In the genomic region with DNA sequence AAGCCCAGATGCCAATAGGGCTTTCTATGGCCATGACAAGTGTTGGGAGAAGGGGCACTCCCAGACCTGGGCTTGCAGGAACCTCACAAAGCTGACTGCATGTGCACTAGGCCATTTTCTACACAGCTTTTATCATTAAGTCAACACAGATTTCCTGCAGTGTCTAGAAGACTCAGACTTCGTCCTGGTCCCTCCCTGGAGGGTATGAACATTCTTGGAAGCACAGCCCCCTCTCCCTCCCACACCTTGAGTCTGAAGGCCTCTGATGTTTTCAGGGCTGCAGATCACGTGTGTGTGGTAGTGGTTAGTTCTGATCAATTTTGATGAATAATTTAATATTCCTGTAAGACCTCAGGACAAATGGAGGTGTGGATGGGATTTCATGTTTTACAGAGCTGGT, we compare ENCODE assay signal across 19 mouse cellular contexts. TPM values are rescaled to one million over a fixed set of nuclear protein-coding genes. Genes with fewer than 3 reads are reported as not detected.
A peak's percentile ranks its signal among the peaks of the same experiment; 100 is the strongest.
DNase-seq lines count a peak whose midpoint lies in the region; ATAC-seq and TF ChIP-seq lines count a peak whose summit lies in the region.
"Had no signal": no experiment of that assay in that cellular context is flagged by ENCODE, and none has a peak within 500 bp of the region (broad histone marks: within the 10 kb centered on the region; RNA-seq: fewer than 3 reads in every experiment).

No protein-coding gene starts in this region.

- TF ChIP-seq POLR2A in heart, adult 2 months (IDR thresholded peaks at IDR 0.05; ENCODE audit: insufficient read depth, low read depth, low read length), result no peak

- H3K27ac ChIP-seq in heart, embryonic 12.5 days (ENCODE audit: poor library complexity, severe bottlenecking), result no peak overlapping the region
- H3K27ac ChIP-seq in heart, adult 2 months, result no peak overlapping the region
- no peak overlapping the region for H3K27ac ChIP-seq in lung, embryonic 15.5 days
- no peak overlapping the region for H3K27ac ChIP-seq in intestine, embryonic 14.5 days (ENCODE audit: low read depth)
- H3K27ac ChIP-seq: embryonic facial prominence, embryonic 10.5 days; hindbrain, embryonic 15.5 days; limb, embryonic 15.5 days had no signal

- H3K27me3 ChIP-seq in heart, embryonic 12.5 days (replicated peaks), result peaks cover 51% of the 10 kb centered on the region
- H3K27me3 ChIP-seq in heart, adult 2 months (ENCODE audit: control insufficient read depth, insufficient read depth, low read length), result peaks cover 10% of the 10 kb centered on the region
- peaks cover 42% of the 10 kb centered on the region for H3K27me3 ChIP-seq in lung, embryonic 15.5 days
- peaks cover 36% of the 10 kb centered on the region for H3K27me3 ChIP-seq in intestine, embryonic 14.5 days (replicated peaks; ENCODE audit: control insufficient read depth, insufficient read depth, low read length)

- H3K4me3 ChIP-seq in heart, embryonic 12.5 days, result no peak overlapping the region
- H3K4me3 ChIP-seq in heart, adult 2 months, result no peak overlapping the region
- peak overlapping the region; percentile 45; the same call in 1 of the 2 replicates for H3K4me3 ChIP-seq in lung, embryonic 15.5 days
- H3K4me3 ChIP-seq in intestine, embryonic 14.5 days (ENCODE audit: low read depth, low read length), result peak overlapping the region; percentile 51; the same call in 1 of the 2 replicates

- no peaks in the 10 kb centered on the region for H3K36me3 ChIP-seq in heart, embryonic 12.5 days
- H3K36me3 ChIP-seq in heart, adult 2 months (ENCODE audit: control insufficient read depth, insufficient read depth, low read length), result no peaks in the 10 kb centered on the region
- no peaks in the 10 kb centered on the region for H3K36me3 ChIP-seq in lung, embryonic 15.5 days
- H3K36me3 ChIP-seq in intestine, embryonic 14.5 days (ENCODE audit: control insufficient read depth, insufficient read depth, low read length), result no peaks in the 10 kb centered on the region
- H3K36me3 ChIP-seq: embryonic facial prominence, embryonic 10.5 days; hindbrain, embryonic 15.5 days; limb, embryonic 15.5 days had no signal

- H3K4me2 ChIP-seq in heart, embryonic 12.5 days, result peak overlapping the region; percentile 71; the same call in 1 of the 2 replicates
- H3K4me2 ChIP-seq in lung, embryonic 15.5 days, result peak overlapping the region; percentile 85
- peak overlapping the region; percentile 61 for H3K4me2 ChIP-seq in intestine, embryonic 14.5 days (ENCODE audit: low read length)

- TF ChIP-seq EP300 in heart, adult 2 months (IDR thresholded peaks at IDR 0.05; ENCODE audit: insufficient read depth, low read depth, low read length), result no peak

- H3K9ac ChIP-seq in heart, embryonic 12.5 days, result no peak overlapping the region
- no peak overlapping the region for H3K9ac ChIP-seq in heart, adult 2 months (ENCODE audit: low read depth, low read length)
- no peak overlapping the region for H3K9ac ChIP-seq in lung, embryonic 15.5 days
- H3K9ac ChIP-seq in intestine, embryonic 14.5 days (ENCODE audit: low read length), result no peak overlapping the region
- H3K9ac ChIP-seq: limb, embryonic 15.5 days had no signal

- no peak for DNase-seq in heart, adult 2 months
- no peak for DNase-seq in lung, postnatal 14 days
- DNase-seq in intestine, embryonic 14.5 days (ENCODE audit: low spot score), result peak; percentile 68
- peak; percentile 45 for DNase-seq in retina, embryonic 14.5 days (ENCODE audit: low spot score)
- no peak for DNase-seq in cerebellum, postnatal 36 days
- no peak for DNase-seq in kidney, adult 8-10 months
- DNase-seq: adrenal gland, adult 2 months; cerebellum, postnatal 25 days; kidney, adult 9 months; kidney, postnatal 36 days; layer of hippocampus, adult 9-11 months; thymus, adult 2 months had no signal

- no peak for TF ChIP-seq CTCF in heart, adult 2 months (IDR thresholded peaks at IDR 0.05)

- no peaks in the 10 kb centered on the region for H3K9me3 ChIP-seq in heart, embryonic 12.5 days (replicated peaks)
- no peaks in the 10 kb centered on the region for H3K9me3 ChIP-seq in lung, embryonic 15.5 days
- no peaks in the 10 kb centered on the region for H3K9me3 ChIP-seq in intestine, embryonic 14.5 days (ENCODE audit: control insufficient read depth, low read length)
- H3K9me3 ChIP-seq: embryonic facial prominence, embryonic 10.5 days; hindbrain, embryonic 15.5 days; limb, embryonic 15.5 days had no signal

- WGBS in heart, embryonic 12.5 days, result 29% methylated on average over 2 of the region's 2 CpGs
- 42% methylated on average over 2 of the region's 2 CpGs for WGBS in heart, adult 2 months
- 28% methylated on average over 2 of the region's 2 CpGs for WGBS in lung, embryonic 15.5 days
- WGBS in intestine, embryonic 14.5 days, result 36% methylated on average over 2 of the region's 2 CpGs

- intact Hi-C loops in heart, adult 2 months (cut with DNase I), result no loop called here

- H3K4me1 ChIP-seq in heart, embryonic 12.5 days (replicated peaks), result peaks cover 38% of the 10 kb centered on the region
- H3K4me1 ChIP-seq in heart, adult 2 months (ENCODE audit: control insufficient read depth, insufficient read depth, low read length), result no peaks in the 10 kb centered on the region; the same call in 1 of the 2 replicates
- H3K4me1 ChIP-seq in lung, embryonic 15.5 days, result peaks cover 34% of the 10 kb centered on the region
- H3K4me1 ChIP-seq in intestine, embryonic 14.5 days (replicated peaks; ENCODE audit: control insufficient read depth, insufficient read depth, low read length), result peaks cover 5% of the 10 kb centered on the region

- no peaks in the 10 kb centered on the region for H3K79me2 ChIP-seq in heart, adult 2 months (replicated peaks; ENCODE audit: control insufficient read depth, insufficient read depth, low read length)

- ATAC-seq in heart, embryonic 12.5 days (ENCODE audit: insufficient number of reproducible peaks, low FRiP score), result no peak; the same call in 1 of the 2 replicates
- 0 out of 2 replicates have a peak, but pooled peaks have one; percentile 4 for ATAC-seq in lung, embryonic 15.5 days (ENCODE audit: borderline replicate concordance, extremely low read depth, low FRiP score, low TSS enrichment)
- ATAC-seq in intestine, embryonic 14.5 days (replicated peaks; ENCODE audit: low FRiP score, low TSS enrichment, low read depth), result peak; percentile 24; the same call in 1 of the 2 replicates
- ATAC-seq: forebrain, embryonic 14.5 days had no signal

RNA-seq across cellular contexts. Expression of a gene that starts 1.3 kb away (rescaled TPM):
- 0.50 and 0.70 TPM in 2 replicates for polyA plus RNA-seq in heart, embryonic 12.5 days (2016; fragmentation: Nextera tagmentation; extraction: Ambion mirVana)
- not detected for total RNA-seq in heart, adult 2 months (2021)
- 0.27 and 0.41 TPM in 2 replicates for polyA plus RNA-seq in heart, adult 2 months (2012; rRNA removed)
- polyA plus RNA-seq in lung, embryonic 15.5 days (2015; fragmentation: Nextera tagmentation; extraction: Ambion mirVana), result 4.0 and 4.2 TPM in 2 replicates
- polyA plus RNA-seq in intestine, embryonic 14.5 days (2014; fragmentation: Nextera tagmentation; extraction: Ambion mirVana), result 11.8 and 12.1 TPM in 2 replicates
- total RNA-seq: adrenal gland, adult 2 months; megakaryocyte-erythroid progenitor cell, adult 5-6 weeks had no signal

RNA-seq across cellular contexts. Expression of a gene that starts 49.6 kb away (rescaled TPM):
- 155 and 173 TPM in 2 replicates for polyA plus RNA-seq in heart, embryonic 12.5 days (2016; fragmentation: Nextera tagmentation; extraction: Ambion mirVana)
- total RNA-seq in heart, adult 2 months (2021), result 10 to 100 TPM; 17.9 to 23.8 TPM
- polyA plus RNA-seq in heart, adult 2 months (2012; rRNA removed), result 22.4 and 29.5 TPM in 2 replicates
- polyA plus RNA-seq in lung, embryonic 15.5 days (2015; fragmentation: Nextera tagmentation; extraction: Ambion mirVana), result 326 and 362 TPM in 2 replicates
- 316 and 325 TPM in 2 replicates for polyA plus RNA-seq in intestine, embryonic 14.5 days (2014; fragmentation: Nextera tagmentation; extraction: Ambion mirVana)

RNA-seq across cellular contexts. Expression of a gene that starts 50.0 kb away (rescaled TPM):
- polyA plus RNA-seq in heart, embryonic 12.5 days (2016; fragmentation: Nextera tagmentation; extraction: Ambion mirVana), result 22.3 and 24.1 TPM in 2 replicates
- 10 to 100 TPM; 15.6 to 17.4 TPM for total RNA-seq in heart, adult 2 months (2021)
- 18.1 and 24.7 TPM in 2 replicates for polyA plus RNA-seq in heart, adult 2 months (2012; rRNA removed)
- 27.0 and 31.3 TPM in 2 replicates for polyA plus RNA-seq in lung, embryonic 15.5 days (2015; fragmentation: Nextera tagmentation; extraction: Ambion mirVana)
- polyA plus RNA-seq in intestine, embryonic 14.5 days (2014; fragmentation: Nextera tagmentation; extraction: Ambion mirVana), result 26.1 and 29.4 TPM in 2 replicates

Comparison
In these comparisons a context has a peak if more than half of its experiments do, and no peak if none do; other contexts are left out.
1. H3K4me3 ChIP-seq: peak in lung, embryonic 15.5 days (single experiment) and intestine, embryonic 14.5 days (single experiment); none in heart, embryonic 12.5 days (single experiment) and heart, adult 2 months (single experiment).
2. DNase-seq: peak in intestine, embryonic 14.5 days (single experiment) and retina, embryonic 14.5 days (single experiment); none in heart, adult 2 months (0 of 2), lung, postnatal 14 days (single experiment), cerebellum, postnatal 36 days (0 of 2) and kidney, adult 8-10 months (0 of 2).
3. Peak in every context shown above with its lines, with median percentiles within 50 percentile points of each other: H3K4me2 ChIP-seq.